Mouse (Mus musculus) kidney, adult 2 months (tissue): ENCODE measurements around the gene Gm21887.
"Not testable (repeated sequence)": the region's sequence is repeated elsewhere in the genome, so short reads cannot be mapped to it uniquely, and the experiment has no call there.

ENCODE experiments used
- CTCF ChIP-seq: fragments of 200-500 bp; conservative IDR thresholded peaks from 2 replicates; pipeline ENCODE4 v1.5.1; 2011; ENCODE audit warnings: low read depth, mild to moderate bottlenecking, control low read depth, low read length, moderate library complexity, mixed read lengths; ENCODE audit not compliant: insufficient read depth, insufficient read length
- POLR2A ChIP-seq: fragments of 200-500 bp; IDR thresholded peaks from one replicate; pipeline ENCODE4 v1.6.1; 2011; ENCODE audit warnings: low read depth, low read length, control low read depth

DNA sequence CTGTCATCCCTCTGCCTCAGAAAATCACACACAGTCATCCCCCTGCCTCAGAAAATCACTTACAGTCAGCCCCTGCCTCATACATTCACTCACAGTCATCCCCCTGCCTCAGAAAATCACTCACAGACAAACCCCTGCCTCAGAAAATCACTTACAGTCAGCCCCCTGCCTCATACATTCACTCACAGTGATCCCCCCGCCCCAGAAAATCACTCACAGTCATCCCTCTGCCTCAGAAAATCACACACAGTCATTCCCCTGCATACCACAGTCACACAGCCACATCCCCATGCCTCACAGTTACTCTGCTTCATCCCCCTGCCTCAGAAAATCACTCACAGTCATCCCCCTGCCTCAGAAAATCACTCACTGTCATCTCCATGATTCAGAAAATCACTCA is 5.9 kb upstream of the Gm21887 start:
- not testable (repeated sequence) for TF ChIP-seq POLR2A, CTCF
